Mouse (Mus musculus) adrenal gland, adult 8-10 months (tissue): ENCODE results near the gene Pofut1. TPM values are rescaled to one million over a fixed set of nuclear protein-coding genes. Genes with fewer than 3 reads are reported as not detected.
A peak's percentile ranks its signal among the peaks of the same experiment; 100 is the strongest.

Source experiments
- DNase-seq: peaks from one replicate; pipeline ENCODE4 v3.0.0; 2022
- total RNA-seq, 4 experiments: library from RNA; stranded (reverse); gene quantifications; 2 replicates each; pipeline ENCODE4 v1.2.4; 2022

Pofut1 gene
- total RNA-seq, 4 experiments from 2014 or later, result 74.6 to 88.0 (median 79.3) TPM

DNA sequence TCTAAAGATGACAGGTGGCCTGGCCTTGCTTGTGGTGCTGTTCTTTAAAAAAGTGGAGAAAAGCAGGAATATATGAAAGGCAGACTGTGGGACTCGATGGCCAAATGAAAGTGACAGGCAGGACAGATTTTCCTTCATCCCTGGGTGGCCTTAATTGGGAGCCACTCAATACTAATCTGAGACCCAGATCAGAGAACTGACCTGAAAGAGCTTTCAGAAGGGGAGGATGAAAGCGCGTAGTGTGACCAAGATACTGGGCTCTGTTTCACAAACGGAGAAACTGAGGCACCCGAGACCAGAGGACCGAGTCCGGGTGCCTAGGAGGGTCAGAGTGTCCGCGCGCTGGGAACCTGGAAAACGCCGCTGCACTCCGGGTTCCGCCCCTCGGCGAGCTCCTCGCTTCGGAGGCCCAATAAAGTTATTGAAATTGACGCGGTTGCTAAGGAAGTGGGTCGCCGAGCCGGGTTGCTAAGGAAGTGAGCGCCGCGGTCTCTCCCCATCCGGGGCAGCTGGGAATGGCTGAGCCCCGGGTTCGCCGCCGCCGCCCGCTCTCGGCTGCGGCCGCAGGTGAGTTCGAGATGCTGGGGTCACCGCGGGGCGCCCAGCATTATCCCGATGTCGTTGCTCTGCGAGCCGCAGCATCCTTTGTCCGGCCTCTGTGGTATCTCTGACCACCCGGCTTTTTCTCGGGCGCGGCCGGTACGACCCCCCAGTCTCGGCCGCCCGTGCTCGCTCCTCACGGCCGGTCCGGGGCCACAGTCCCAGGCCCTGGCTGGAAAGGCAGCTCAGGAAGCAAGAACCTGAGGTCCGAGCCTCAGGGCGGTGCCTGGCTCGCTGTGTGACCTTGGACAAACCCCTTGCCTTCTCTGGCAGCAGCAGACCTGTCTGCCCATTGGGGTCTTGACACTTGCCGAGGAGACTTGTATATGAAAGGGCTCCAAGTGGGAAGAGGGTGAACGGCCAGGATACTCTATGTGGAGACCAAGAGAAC is 49.9 kb downstream of the Pofut1 start, which contains the start of gene Kif3b:
TSS of gene Kif3b (plus strand) at position 476 of the 991 bp plus-strand sequence.
- peak; percentile 86 for DNase-seq

DNA sequence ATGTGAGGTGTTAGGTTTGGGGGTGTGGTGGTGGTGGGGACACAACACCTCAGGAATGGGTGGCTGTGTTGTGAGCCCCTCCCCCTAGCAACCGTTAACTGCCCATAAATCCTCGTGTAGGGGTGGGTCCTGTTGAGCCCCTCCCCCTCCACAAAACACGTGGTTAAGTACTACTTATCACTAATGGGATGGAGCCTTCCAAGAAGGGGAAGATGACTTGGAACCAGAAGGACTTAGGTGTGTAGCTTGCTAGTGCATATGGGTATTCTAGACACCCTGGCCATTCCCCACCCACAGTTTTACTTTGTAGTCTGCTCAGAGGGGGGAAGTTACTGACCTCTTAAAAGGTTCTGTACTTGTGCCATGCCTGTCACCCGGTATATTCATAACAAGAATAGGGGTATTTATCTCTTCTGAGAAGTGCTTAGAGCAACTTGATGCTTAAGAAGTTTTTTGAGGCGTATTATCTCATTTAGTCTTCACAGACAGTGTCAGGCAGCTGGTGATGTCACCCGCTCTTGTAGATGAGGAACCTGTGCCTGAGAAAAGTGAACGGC is 51.0 kb downstream of the Pofut1 start:
- no peak for DNase-seq

GRCm38 (mm10) chr2:153295196-153295595 is 53.9 kb downstream of the Pofut1 start:
- DNase-seq, result no peak

DNA sequence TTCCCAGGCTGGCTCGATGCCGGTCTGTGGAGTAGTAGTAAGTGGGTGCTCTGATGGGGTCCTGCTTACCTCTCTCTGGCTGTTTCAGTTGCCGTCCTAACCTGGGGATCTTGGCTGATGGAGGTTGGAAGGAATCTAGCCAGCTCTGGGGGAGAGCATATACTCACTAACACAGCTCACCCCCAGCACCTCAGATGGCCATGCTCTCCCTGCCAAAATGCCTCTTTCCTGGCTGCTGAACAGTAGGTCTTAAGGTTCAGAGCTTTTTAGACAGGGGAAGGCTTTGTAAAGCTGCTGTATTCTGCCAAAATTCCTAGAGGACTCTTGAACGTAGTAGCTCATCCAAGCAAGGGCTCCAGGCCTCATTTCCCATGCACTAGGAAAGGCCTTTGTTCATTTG is 56.4 kb downstream of the Pofut1 start:
- DNase-seq, result no peak

DNA sequence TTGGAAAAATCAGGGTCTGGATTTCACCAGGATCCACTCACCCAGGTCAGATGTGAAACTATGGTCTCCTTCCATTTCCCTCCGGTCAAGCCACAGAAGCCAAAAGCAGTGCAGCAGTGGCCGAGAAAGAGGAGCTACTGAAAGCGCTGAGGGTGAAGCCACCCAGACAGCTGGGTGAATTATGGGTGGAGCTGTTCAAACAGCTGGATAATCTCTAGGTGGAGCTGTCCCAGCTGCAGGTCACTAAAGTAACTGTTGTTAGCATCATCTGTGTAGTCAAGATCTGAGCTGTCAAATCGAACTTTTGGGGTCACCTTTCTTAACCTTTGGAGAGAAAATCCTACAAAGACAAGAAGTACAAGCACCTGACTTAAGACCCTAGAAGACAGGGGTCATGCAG is 57.1 kb downstream of the Pofut1 start:
- no peak for DNase-seq

GRCm38 (mm10) chr2:153298863-153299262 is 57.5 kb downstream of the Pofut1 start:
- DNase-seq, result no peak

DNA sequence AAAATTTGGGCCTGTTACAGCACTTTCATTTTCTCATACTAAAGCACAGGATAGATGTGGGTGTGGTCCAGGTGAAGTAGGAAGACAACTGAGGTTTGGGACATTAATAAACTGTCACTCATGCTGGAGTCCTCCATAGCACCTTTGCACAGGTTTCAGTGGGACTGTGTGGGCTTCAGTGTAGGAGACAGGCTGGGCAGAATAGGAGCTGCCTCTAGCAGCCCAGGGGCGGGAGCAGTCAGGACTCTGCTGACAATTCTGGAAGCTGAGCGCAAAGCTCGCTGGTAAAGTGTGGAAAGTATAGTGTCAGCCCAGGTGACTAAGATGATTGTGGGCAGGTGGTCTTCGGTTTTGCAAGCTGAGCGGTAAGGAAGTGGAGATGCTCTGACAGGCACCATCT is 59.8 kb downstream of the Pofut1 start:
- DNase-seq, result no peak

GRCm38 (mm10) chr2:153305240-153305639 is 63.9 kb downstream of the Pofut1 start:
- peak; percentile 87 for DNase-seq

- no peak for DNase-seq
Observed at GRCm38 (mm10) chr2:153308586-153308985, 67.3 kb downstream of the Pofut1 start.

- no peak for DNase-seq
Observed at GRCm38 (mm10) chr2:153309106-153309505, 67.8 kb downstream of the Pofut1 start.

DNA sequence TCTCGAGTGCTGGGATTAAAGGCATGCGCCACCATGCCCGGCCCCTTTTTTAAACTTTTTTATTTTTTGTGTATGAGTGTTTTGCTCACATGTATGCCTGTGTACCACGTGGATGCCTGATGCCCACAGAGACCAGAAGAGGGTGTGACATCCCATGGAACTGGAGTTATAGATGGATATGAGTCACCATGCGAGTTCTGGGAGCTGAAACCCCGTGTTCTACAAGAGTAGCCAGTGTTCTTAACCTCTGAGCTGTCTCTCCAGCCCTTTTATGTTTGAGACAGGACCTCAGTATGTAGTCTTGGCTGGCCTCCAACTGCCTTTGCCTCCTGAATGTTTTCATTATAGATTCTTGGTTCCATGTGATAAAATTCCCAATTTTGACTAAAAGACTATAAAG is 68.9 kb downstream of the Pofut1 start:
- no peak for DNase-seq

- no peak for DNase-seq
Observed at GRCm38 (mm10) chr2:153312884-153313283, 71.6 kb downstream of the Pofut1 start.

DNA sequence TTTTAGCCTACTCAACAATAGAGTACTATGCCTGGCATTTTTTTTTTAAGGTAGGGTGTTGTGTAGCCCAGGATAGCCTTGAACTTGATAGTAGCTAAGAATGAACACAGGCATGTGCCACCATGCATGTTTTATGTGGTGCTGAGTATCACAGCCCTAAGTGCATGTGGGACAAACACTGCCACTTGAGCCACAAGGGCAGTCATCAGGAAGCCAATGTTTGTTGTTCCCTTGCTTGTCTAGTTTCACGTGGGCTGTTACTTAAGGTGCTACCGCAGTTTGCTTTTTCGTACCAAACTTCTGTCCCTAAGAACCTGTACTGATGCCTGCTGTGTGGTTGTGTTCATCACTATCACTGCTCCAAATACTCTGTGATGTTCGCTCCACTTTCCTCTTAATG is 77.1 kb downstream of the Pofut1 start:
- no peak for DNase-seq

- DNase-seq, result no peak
Observed at GRCm38 (mm10) chr2:153319036-153319643, 77.8 kb downstream of the Pofut1 start.

Other genes starting within 250 kb of the Pofut1 start
- gene Pdrg1, start 226.1 kb upstream of the Pofut1 start, total RNA-seq, result 100 to 1,000 TPM; 207 to 252 (median 221) TPM
- gene Xkr7, start 209.7 kb upstream of the Pofut1 start, total RNA-seq, result 1 to 10 TPM; 1.2 to 2.3 (median 1.7) TPM
- gene Ccm2l, start 175.6 kb upstream of the Pofut1 start, total RNA-seq, result 10 to 100 TPM in 3 of 4 experiments, 1 to 10 TPM in 1; 9.0 to 19.5 (median 14.7) TPM
- gene Hck, start 133.1 kb upstream of the Pofut1 start, total RNA-seq, result 1 to 10 TPM; 3.3 to 5.5 (median 4.5) TPM
- gene Tm9sf4, start 80.2 kb upstream of the Pofut1 start, total RNA-seq, result 100 to 1,000 TPM in 3 of 4 experiments, 10 to 100 TPM in 1; 96.3 to 115 (median 112) TPM
- 1 to 10 TPM; 3.5 to 5.0 (median 3.9) TPM for gene Tspyl3, start 16.1 kb upstream of the Pofut1 start, total RNA-seq
- gene Plagl2, start 107 bp upstream of the Pofut1 start, total RNA-seq, result 10 to 100 TPM in 2 of 4 experiments, 1 to 10 TPM in 2; 9.0 to 14.0 (median 11.6) TPM
- 10 to 100 TPM; 28.7 to 34.4 (median 32.1) TPM for gene Kif3b, start 49.9 kb downstream of the Pofut1 start, total RNA-seq
- 10 to 100 TPM; 31.1 to 39.8 (median 33.2) TPM for gene Asxl1, start 104.3 kb downstream of the Pofut1 start, total RNA-seq